Mouse (Mus musculus): ENCODE results near the gene Rcn3. TPM values are rescaled to one million over a fixed set of nuclear protein-coding genes. Genes with fewer than 3 reads are reported as not detected.

Rcn3 gene
- polyA plus RNA-seq, 1 experiment from 2014 or later: 277 TPM

DNA sequence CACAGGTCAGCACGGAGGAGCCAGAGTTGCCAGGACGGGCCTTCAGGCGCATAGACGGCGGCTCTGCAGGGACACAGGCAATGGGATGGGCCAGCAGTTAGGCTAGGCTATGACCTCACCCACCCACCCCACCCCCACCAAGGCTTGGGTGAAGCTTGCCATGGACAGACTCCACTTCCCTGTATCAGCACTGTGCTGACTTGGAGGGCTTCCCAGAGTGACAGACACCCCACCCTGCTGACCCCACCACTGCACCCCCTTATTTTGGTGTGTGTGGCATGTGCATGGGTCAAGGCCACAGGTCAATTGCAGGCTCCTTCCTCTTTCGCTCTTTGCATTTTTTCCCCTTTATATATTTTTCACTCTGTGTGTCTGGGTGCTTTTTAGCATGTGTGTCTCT lies 3.3 kb upstream of the Rcn3 start:
- no peak overlapping the region for H3K4me3 ChIP-seq
- no peak for ATAC-seq (ENCODE audit: extremely low read depth, insufficient number of reproducible peaks, low FRiP score, low TSS enrichment)
- WGBS: 76% methylated on average over 6 of the region's 6 CpGs
- H3K9ac ChIP-seq: no peak overlapping the region
- no peak overlapping the region for H3K4me2 ChIP-seq
- no peaks in the 10 kb centered on the region for H3K27me3 ChIP-seq (replicated peaks)
- H3K27ac ChIP-seq (replicated peaks): no peak overlapping the region
- H3K36me3 ChIP-seq: peaks cover 14% of the 10 kb centered on the region
- peaks cover 22% of the 10 kb centered on the region for H3K4me1 ChIP-seq
- no peaks in the 10 kb centered on the region for H3K9me3 ChIP-seq

DNA sequence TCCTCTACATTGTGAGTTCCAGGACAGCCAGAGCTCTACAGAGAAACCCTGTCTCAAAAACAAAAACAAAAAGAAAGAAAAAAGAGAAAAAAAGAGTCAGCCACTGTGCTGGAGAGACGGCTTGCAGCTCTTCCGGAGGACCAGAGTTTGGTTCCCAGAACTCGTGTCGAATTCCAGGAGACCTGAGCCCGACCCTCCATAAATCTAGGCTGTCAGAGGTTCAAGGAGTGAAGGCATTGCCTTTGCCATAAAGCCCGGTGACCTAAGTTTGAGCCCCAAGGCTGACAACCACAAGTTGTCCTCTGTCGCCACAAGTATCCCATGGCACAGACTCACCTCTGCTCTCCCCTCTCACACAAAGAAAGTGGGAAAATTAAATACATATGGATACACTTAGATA lies 2.1 kb upstream of the Rcn3 start:
- Histone ChIP-seq H3K4me2 (no peak overlapping the region), H3K27ac (replicated peaks) (no peak overlapping the region), H3K4me1 (peaks cover 28% of the 10 kb centered on the region), H3K9me3 (no peaks in the 10 kb centered on the region), H3K4me3 (no peak overlapping the region), H3K27me3 (replicated peaks) (no peaks in the 10 kb centered on the region), H3K36me3 (peaks cover 21% of the 10 kb centered on the region), H3K9ac (no peak overlapping the region)
- no peak for ATAC-seq (ENCODE audit: extremely low read depth, insufficient number of reproducible peaks, low FRiP score, low TSS enrichment)
- WGBS: 59% methylated on average over 7 of the region's 7 CpGs

DNA sequence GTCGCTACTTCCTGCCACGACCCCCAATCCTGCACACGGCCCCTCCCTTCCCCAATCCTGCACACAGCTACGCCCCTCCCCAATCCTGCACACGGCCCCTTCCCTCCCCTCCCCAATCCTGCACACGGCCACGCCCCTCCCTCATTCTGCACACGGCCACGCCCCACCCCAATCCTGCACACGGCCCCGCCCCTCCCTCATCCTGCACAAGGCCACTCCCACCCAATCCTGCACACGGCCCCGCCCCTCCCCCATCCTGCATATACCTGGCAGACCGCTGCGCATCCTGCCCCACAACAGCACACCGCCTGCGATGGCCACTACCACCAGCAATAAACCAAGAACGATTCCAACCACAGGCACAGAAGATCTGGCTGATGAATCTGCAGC lies 1.5 kb upstream of the Rcn3 start:
- Histone ChIP-seq H3K27ac (replicated peaks) (peak overlapping the region; percentile 90; the same call in 1 of the 2 replicates), H3K27me3 (replicated peaks) (no peaks in the 10 kb centered on the region), H3K4me1 (peaks cover 28% of the 10 kb centered on the region), H3K4me2 (no peak overlapping the region), H3K9me3 (no peaks in the 10 kb centered on the region), H3K9ac (no peak overlapping the region), H3K36me3 (peaks cover 20% of the 10 kb centered on the region), H3K4me3 (no peak overlapping the region)
- WGBS: 34% methylated on average over 15 of the region's 18 CpGs
- no peak for ATAC-seq (ENCODE audit: extremely low read depth, insufficient number of reproducible peaks, low FRiP score, low TSS enrichment)

DNA sequence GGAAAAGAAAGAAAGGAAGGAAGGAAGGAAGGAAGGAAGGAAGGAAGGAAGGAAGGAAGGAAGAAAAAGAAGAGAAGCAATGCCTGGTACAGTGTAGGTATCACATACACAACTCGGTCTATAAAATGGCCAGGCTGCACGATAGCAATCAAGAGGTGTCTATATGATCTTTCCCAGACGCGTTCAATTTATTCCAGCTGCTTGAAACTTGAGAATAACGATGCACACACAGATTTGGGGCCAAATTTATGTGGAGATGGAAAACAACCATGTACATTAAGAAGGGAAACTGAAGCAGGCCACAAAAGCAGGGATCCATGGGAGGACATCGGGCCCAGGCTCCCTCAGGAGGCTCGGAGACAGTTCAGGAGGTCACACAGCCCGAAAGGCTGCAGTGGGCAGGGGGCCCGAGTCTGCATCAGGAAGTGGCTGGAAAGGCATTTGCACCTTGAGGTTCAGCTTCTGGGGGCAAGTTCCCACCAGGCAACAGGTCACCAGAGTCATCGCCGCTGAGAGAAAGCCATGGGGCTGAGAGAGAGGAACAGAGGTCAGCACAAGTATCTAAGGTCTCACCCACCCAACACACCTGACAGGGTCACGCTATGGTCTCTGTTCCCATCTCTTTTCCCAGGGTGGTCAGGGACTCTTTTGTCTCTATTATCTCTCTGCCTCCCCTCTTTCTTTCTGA lies 951 bp upstream of the Rcn3 start:
- H3K9me3 ChIP-seq: no peaks in the 10 kb centered on the region
- H3K9ac ChIP-seq: peak overlapping the region; percentile 50; the same call in 1 of the 2 replicates
- no peak for ATAC-seq (ENCODE audit: extremely low read depth, insufficient number of reproducible peaks, low FRiP score, low TSS enrichment)
- no peak overlapping the region for H3K4me3 ChIP-seq
- no peaks in the 10 kb centered on the region for H3K27me3 ChIP-seq (replicated peaks)
- WGBS: 60% methylated on average over 12 of the region's 12 CpGs
- peaks cover 28% of the 10 kb centered on the region for H3K4me1 ChIP-seq
- peak overlapping the region; percentile 90 for H3K27ac ChIP-seq (replicated peaks)
- no peak overlapping the region for H3K4me2 ChIP-seq
- peaks cover 24% of the 10 kb centered on the region for H3K36me3 ChIP-seq

DNA sequence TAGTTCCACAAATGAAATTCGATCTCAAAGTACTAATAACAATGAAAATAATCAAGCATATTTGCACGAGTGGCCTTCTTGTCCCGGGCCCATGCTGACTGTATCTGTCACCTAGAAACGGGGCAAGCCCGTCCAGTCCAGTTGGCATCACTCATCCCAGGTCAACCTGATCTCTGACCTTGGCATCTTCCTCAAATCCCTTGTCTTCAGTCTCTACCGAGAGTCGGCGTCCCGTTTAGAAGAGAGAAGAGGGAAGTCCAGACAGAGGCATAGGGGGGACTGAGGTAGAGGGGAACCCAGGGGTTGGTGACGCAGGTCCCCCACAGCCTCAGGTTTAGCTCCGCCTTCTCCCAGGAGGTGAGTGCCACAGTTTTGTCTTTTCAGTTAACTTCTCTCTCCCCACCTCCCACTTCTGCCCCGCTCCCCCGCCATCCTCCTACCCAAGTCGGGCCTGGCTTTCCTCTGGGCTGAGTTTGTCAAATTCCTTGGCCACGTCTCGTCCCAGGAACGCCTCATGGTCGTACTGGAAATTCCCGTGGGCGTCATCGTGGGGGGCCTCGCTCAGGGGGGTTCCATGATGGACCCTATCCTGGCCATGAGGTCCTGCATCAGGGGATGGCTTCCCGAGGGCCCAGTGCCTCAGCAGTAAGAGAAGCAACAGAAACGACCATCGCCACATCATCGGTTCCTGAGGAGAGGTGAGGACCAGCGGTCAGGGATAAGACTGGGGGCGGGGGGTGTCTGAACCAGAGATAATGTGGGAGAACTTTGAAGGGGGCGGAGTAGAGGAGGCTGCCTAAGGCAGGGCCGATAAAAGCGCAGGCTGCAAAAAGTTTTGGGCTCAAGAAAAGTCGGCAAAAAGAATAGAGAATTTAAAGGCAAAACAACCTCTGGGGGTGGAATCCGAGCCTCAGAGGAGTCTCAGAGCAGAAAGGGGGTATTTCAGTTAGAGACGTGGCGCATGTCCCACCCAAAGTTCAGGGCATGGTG lies 725 bp downstream of the Rcn3 start:
- Histone ChIP-seq H3K4me2 (peak overlapping the region; percentile 71), H3K36me3 (peaks cover 38% of the 10 kb centered on the region), H3K4me3 (peak overlapping the region; percentile 62), H3K27me3 (replicated peaks) (no peaks in the 10 kb centered on the region), H3K4me1 (peaks cover 28% of the 10 kb centered on the region), H3K27ac (replicated peaks) (peak overlapping the region; percentile 90), H3K9me3 (no peaks in the 10 kb centered on the region), H3K9ac (peak overlapping the region; percentile 91)
- 9% methylated on average over 35 of the region's 35 CpGs for WGBS
- ATAC-seq (ENCODE audit: extremely low read depth, insufficient number of reproducible peaks, low FRiP score, low TSS enrichment): peak; percentile 48; the same call in 1 of the 2 replicates

DNA sequence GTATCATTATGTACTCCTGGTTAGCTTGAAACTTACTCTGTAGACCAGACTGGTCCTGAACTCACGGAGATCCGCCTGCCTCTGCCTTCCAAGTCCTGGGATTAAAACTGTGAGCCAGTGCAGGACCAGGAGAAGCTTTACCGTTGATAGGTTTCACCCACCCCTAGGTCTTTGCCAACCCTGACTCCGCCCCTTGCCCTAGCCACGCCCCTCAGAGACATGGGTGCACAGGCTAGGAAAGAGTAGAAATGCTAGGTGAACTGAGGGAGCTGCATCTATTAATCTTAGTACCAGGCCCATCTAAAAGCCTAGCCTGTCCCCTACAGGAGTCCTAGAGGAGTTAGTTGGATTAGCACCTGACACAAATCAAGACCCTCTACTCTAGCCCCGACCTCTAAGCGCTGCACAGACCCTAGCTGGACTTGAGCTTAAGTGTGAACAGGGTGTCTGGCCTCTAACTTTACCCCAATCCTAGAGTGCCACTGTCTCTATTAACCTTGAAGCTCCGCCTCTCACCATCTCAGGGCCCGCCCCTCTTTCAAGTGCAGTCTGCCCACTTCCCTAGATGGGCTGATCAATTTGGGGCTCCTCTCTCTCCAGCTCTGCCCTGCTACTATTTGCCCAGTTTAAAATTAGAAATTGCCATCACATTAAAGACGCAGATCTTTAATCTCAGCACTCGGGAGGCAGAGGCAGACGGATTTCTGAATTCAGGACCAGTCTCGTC lies 1.6 kb downstream of the Rcn3 start:
- peak overlapping the region; percentile 90 for H3K27ac ChIP-seq (replicated peaks)
- WGBS: 74% methylated on average over 13 of the region's 13 CpGs

DNA sequence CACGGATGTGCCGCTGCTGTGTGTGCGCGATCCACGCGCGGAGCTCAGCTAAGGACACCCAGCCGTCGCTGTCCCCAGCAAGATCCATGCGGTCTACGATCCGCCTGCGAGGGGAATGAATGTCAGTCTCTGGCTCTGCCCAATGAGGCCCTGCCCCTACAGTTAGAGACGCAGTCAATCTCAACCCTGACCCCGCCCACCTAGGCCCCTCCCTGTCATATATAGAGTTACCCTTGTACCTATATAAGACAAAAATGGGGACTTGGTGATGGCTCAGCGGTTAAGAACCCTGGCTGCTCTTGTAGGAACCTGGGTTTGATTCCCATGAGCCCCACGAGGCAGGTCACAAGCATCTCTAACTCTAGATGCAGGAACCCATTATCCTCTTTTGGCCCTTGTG lies 3.4 kb downstream of the Rcn3 start:
- H3K9ac ChIP-seq: no peak overlapping the region
- no peaks in the 10 kb centered on the region for H3K9me3 ChIP-seq
- WGBS: 90% methylated on average over 17 of the region's 17 CpGs
- no peak overlapping the region for H3K27ac ChIP-seq (replicated peaks)
- H3K27me3 ChIP-seq (replicated peaks): no peaks in the 10 kb centered on the region
- ATAC-seq (ENCODE audit: extremely low read depth, insufficient number of reproducible peaks, low FRiP score, low TSS enrichment): no peak
- H3K36me3 ChIP-seq: peaks cover 65% of the 10 kb centered on the region
- peaks cover 27% of the 10 kb centered on the region for H3K4me1 ChIP-seq
- H3K4me3 ChIP-seq: no peak overlapping the region
- H3K4me2 ChIP-seq: no peak overlapping the region

More for the DNA sequence above, 1.6 kb downstream of the Rcn3 start:
- Histone ChIP-seq H3K27me3 (replicated peaks) (no peaks in the 10 kb centered on the region), H3K4me2 (peak overlapping the region; percentile 71), H3K36me3 (peaks cover 47% of the 10 kb centered on the region), H3K4me3 (peak overlapping the region; percentile 62), H3K9ac (peak overlapping the region; percentile 91), H3K9me3 (no peaks in the 10 kb centered on the region), H3K4me1 (peaks cover 28% of the 10 kb centered on the region)
- no peak for ATAC-seq (ENCODE audit: extremely low read depth, insufficient number of reproducible peaks, low FRiP score, low TSS enrichment)

DNA sequence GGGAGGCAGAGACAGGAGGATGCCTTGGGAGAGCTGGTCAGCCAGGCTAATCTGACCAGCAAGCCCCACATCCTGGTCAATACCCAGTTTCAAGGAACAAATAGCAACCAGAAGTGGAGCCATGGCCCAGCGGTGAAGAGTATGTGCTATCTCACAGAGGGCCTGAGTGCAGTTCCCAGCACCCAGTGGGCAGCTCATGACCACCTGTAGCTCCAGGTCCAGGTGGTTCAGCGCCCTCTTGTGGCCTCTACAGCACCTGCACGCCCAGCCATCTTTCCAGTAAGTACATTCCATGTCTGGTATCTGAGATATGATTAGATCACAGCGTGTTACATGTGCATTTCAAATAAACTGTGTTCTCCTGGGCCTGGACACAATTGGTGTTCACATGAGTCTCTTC lies 5.9 kb downstream of the Rcn3 start:
- Histone ChIP-seq H3K9me3 (no peaks in the 10 kb centered on the region), H3K4me3 (no peak overlapping the region), H3K4me2 (no peak overlapping the region), H3K27ac (replicated peaks) (no peak overlapping the region), H3K9ac (no peak overlapping the region), H3K27me3 (replicated peaks) (no peaks in the 10 kb centered on the region), H3K36me3 (peaks cover 83% of the 10 kb centered on the region), H3K4me1 (peaks cover 21% of the 10 kb centered on the region)
- WGBS: 76% methylated on average over 4 of the region's 4 CpGs
- no peak for ATAC-seq (ENCODE audit: extremely low read depth, insufficient number of reproducible peaks, low FRiP score, low TSS enrichment)

DNA sequence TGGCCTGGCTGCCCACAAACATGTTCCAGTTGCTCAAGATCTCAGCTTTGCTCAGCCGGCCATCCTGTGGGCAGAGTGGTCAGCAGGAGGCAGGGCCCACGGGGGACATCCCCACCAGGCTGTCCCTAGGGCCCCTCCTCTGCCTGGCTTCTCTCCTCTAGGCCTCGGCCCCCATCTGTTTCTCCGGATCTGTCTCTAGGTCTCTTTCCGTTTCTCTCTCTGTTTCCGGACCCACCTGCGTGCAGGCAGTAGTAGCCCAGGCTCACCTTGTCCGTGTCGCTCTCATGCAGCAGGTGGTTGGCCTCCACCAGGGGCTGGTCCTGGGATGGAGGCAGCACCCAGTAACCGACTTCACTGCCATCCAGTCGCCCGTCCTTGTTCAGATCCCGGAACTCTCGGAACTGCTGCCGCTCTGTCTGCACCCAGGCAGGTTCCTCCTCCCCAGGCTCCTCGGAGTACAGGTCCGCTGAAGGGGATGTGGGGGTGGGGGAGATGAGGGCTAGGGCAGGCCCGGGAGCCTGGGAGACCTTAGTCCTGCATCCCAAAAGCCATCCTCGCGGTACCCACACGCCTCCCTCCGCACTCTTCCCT lies 8.6 kb downstream of the Rcn3 start:
- Histone ChIP-seq H3K4me3 (no peak overlapping the region), H3K27ac (replicated peaks) (no peak overlapping the region), H3K9ac (0 out of 2 replicates have a peak overlapping the region, but pooled peaks have one; percentile 17), H3K4me1 (peaks cover 11% of the 10 kb centered on the region; the same call in 1 of the 2 replicates), H3K36me3 (peaks cover 70% of the 10 kb centered on the region), H3K9me3 (no peaks in the 10 kb centered on the region), H3K27me3 (replicated peaks) (no peaks in the 10 kb centered on the region), H3K4me2 (no peak overlapping the region)
- ATAC-seq (ENCODE audit: extremely low read depth, insufficient number of reproducible peaks, low FRiP score, low TSS enrichment): no peak
- 80% methylated on average over 22 of the region's 22 CpGs for WGBS

DNA sequence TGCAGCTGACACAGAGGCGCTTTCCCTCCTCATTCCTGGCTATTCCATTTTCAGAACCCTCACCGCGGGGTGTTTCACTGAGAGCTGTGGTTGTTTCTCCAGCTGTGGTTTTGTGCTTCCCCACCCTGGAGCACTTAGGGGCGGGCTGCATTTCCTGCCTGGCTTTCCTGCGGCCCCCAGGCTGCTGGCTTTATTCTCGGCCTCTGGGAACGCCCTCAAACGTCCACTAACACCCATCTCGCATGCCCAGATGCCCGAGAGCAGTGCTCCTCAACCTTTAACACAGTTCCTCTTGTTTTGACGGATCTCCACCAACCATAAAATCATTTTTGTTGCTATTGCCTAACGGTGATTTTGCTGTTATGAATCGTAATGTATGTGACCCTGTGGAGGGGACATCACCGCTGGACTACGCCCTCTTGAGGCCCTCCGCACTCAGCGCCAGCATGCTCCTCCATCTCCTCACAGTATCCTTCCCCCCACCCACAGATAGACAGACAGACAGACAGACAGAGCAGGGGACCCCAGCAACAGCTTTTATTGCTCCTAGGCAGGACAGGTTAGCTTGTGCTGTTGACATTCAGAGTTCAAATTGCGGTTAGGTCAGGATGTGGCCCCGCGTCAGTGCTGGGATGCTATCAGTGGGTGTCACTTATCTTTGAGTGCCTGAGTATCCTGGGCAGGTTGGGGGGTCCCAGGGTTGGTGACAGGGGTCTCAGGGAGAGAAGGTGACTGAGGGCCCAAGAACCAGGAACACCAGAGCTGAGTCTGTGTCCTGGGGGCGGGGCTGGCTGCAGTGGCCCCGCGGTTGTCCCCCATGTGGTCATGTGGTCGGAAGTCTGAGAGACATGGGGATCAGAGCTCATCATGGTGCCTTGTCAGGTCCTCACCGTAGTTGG lies 9.4 kb downstream of the Rcn3 start:
- peaks cover 69% of the 10 kb centered on the region for H3K36me3 ChIP-seq
- WGBS: 57% methylated on average over 25 of the region's 25 CpGs
- 0 out of 2 replicates have a peak overlapping the region, but pooled peaks have one; percentile 21 for H3K9ac ChIP-seq
- H3K4me2 ChIP-seq: peak overlapping the region; percentile 27
- peak overlapping the region; percentile 52 for H3K27ac ChIP-seq (replicated peaks)
- H3K9me3 ChIP-seq: no peaks in the 10 kb centered on the region
- no peak overlapping the region for H3K4me3 ChIP-seq
- no peak; the same call in 1 of the 2 replicates for ATAC-seq (ENCODE audit: extremely low read depth, insufficient number of reproducible peaks, low FRiP score, low TSS enrichment)
- no peaks in the 10 kb centered on the region for H3K27me3 ChIP-seq (replicated peaks)
- peaks cover 11% of the 10 kb centered on the region; the same call in 1 of the 2 replicates for H3K4me1 ChIP-seq

All from heart, embryonic 13.5 days (tissue).